Mouse (Mus musculus): ENCODE results near the gene Mapk11.
A peak's percentile ranks its signal among the peaks of the same experiment; 100 is the strongest.

Mapk11 gene

DNA sequence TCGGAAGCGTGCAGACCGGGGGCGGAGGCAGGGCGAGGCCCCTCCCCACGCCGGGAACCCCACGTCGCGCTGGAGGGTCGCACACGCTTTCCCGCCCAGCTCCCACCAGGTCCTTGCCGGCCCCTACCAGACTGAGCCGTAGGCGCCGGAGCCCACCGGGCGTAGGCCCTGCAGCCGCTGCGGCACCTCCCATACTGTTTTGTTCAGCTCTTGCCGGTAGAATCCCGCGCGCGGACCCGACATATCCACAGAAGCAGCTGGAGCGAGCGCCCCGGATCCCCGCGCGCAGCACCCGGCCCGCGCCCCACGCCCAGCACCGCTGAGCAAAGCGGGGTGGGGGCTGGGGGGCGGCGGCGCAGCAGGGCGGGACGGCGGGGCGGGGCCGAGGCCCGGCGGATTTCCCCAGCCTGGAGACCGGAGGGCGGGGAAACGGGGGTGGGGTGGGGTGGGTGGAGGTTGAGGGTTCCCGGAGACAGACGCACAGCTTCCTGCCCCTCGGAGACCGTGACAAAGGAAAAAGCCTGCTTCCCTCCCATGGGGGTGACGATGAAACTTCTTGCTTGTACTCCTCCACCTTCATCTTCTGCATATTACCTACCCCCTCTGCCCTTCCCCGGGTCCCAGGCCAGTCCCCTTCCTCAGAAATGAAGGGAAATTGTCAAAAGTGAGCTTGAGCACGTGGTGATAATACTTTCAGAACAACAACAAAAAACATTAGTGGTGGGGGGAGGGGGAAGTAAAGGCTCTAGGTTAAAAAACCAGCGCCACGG, at the start of gene Mapk11:
TSS of gene Mapk11 (minus strand) at position 358 of the 770 bp plus-strand sequence.
- DNase-seq (ENCODE audit: low read depth, low spot score) = peak; percentile 83

DNA sequence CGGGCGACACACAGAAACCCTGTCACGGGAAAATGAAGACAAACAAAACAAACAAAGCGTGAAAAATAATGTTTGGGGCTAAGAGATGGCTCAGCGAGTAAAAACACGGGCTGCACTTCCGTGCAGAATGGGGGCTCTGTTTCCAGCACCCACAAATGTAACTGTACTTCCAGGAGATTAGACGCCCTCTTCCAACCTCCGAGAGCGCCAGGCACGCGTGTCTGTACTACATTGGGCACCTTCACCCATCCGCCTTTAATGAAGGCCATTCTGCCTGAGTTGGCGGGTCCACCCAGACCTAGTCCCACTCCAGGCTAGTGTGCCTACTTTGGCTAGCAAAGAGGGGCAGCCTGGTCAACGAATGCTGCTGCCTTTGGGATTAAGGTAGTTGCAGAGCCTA, 47.6 kb upstream of the Mapk11 start:
- no peak for DNase-seq (ENCODE audit: low read depth, low spot score)

DNA sequence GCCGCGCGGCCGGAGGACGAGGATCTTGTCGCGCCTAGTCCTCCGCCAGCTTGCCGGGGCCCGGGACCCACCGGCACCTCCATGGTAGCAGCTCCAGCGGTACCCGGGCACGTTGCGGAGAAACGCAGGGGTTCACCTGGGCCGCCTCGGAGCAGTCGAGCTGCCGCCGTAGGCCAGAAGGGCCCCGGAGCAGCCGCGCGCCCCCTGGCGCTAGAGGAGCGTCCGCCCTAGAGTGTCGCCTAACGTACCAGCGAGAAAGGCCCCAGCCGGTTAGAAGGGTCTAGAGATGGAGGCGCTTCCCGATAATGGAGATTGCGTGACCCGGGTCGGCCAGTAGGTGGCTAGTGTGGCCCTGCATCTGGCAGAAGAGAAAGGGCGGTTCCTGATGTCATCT, 46.9 kb upstream of the Mapk11 start, which contains the start of gene Dennd6b:
TSS of gene Dennd6b (minus strand) at position 184 of the 394 bp plus-strand sequence.
- peak; percentile 98 for DNase-seq (ENCODE audit: low read depth, low spot score)

DNA sequence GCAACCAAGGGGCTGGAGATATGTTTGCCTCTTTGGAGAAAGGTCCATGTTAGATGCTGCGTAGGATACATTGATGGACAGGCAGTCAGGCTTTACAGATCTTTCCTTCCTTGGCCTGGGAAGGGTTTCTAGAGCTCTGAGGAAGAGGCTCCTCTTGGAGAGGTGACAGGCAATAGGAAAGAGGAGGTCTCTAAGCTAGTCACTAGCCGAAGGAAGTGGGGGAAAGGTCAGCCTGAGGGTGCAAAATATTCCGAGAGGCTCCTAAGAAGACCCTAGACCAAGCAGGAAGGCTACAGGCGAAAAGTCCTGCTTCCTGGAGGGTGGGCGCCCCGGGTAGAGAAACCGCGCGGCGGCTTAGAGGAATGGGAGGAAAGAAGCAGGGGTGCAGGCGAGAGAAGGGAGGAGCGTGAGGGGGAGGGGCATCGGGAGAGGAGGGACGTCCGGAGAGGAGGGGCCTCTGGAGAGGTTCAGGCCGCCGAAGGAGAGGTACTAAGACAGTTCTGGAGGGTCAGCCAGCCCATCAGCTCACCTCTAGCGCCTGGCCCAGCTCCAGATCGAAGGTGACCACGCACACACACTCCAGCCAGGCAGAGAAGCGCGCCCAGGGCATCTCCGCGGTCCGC, 46.4 kb upstream of the Mapk11 start:
- DNase-seq (ENCODE audit: low read depth, low spot score) = peak; percentile 90

DNA sequence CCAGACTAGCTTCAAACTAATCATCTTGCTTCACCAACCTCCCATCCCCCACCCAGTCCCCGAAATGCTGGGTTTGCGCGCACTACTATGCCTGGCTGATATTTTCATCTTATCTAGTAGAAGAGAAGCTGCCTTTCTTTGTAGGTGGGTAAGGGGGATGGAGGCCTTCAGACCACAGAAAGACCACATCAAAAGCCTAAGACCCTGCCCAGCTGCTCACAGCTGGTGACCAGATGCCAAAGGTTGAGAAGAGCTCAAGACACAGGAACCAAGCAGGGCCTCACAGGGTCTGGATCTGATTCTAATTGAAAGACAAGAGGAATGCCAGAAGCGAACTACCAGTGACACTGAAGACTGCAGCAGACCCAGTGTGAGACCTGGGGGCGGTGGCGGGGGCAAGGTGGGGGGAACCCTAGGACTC, 45.8 kb upstream of the Mapk11 start:
- DNase-seq (ENCODE audit: low read depth, low spot score) = no peak

DNA sequence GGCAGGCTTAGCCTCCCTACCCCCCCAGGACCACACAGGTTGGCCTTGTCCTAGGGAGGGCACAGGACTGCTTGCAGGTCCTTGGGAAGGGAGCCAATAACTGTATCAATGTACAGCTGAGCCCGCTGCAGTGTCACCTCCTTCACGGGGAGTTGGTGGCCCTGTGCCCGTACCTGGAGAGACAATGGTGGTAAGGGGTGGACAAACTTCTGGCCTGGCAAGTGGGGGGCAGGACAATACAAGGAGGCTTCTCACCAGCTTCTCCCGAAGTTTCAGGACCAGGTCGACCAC, 35.5 kb upstream of the Mapk11 start:
- DNase-seq (ENCODE audit: low read depth, low spot score) = no peak

DNA sequence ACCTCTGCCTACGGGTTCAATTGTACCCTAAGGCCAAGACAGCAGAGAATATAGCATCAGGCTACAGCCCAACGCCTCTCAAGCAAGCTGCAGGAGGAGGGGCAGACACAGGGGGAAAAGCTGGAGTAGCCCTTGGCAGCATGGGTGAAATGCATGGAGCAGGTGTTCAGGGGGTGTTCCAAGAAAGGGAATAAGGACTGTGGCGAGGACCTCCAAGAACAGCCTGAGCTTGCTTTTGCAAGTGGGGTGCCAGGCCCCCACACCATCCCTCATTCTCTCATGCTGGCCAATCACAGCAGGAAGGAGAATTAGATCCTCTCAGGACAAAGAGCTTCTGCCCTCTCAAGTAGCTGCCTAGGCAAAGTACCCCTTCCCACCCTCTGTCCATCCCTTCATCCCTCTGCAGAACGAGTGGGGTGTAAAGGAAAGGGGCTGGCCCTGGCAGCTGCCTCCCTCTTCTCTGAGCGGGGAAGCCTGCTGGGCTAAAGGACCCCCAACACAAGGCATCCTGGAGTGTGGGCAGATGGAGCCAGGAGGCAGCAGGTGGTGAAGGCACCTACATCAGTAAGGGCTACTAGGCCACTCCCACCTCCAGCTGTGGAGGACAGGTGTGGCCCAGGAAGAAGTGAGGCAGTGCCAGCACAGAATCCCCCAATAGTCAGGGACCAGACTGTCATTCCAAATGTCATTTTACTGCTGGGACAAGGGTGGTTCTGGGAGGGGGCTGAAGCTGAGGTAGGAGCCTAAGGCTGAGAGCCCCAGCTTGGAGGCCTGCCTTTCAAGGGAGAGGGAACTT, 34.9 kb upstream of the Mapk11 start:
- DNase-seq (ENCODE audit: low read depth, low spot score) = no peak

DNA sequence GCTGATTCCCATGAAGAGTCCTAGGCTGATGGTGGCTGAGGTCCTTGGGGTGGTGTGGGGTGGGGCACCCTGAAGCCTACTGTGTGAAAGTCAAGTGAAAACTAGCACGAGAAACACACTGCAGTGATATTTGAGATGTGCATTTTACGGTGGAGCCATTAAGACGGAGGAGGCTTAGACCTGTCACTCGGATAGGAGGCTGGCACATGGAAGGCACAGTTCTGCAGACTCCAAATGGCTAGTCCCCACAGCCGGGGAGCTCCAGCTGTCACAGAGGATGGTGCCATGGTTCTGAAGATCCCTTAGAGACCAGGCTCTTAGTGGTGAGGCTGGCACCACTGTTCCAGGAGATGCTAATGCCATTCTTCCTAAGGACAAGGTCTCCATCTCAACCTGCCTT, 33.4 kb upstream of the Mapk11 start:
- no peak for DNase-seq (ENCODE audit: low read depth, low spot score)

DNA sequence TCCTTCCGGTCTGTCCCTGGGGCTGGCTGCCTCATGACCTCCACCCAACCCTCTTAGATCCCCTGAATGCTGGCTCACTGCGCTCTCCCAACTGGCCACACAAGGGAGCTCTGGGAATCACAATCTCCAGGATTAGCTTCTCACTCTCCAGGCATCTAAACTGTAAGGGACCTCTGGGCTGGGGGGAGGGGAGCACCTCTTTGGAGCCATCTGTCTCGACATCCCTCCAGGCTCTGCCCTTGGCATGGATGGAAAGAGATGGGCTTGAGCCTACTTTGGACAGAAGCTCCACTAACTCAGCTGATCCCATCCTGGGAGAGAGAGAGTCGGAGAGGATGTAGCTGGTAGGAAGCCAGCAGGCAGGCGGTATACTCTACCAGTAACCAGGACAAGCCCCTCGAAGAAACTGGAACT, 32.9 kb upstream of the Mapk11 start:
- DNase-seq (ENCODE audit: low read depth, low spot score) = no peak

DNA sequence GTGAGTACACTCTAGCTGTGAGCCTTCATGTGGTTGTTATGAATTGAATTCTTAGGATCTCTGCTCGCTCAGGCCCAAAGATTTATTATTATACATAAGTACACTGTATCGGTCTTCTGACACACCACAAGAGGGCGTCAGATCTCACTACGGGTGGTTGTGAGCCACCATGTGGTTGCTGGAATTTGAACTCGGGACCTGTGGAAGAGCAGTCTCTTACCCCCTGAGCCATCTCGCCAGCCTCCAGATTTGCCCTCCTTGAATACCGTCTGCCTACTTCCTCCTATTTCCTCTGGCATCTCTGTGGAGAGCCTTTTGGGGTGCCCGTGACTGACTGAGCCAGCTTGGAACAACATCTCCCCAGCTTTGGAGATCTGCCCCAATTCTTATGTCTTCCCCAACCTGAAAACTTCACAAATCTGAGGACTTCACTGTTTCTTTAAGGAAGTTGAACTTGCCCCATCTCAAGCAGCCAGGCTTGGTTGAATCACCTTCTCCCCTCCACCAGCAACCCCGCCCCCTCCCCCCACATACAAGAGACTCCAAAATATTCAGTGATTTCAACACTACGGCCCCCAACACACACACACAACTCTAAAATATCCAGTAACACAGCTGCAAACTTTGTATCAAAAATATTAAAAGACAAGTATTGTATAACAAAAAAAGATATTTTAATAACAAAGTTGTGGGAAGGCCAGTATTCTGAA, 32.3 kb upstream of the Mapk11 start:
- DNase-seq (ENCODE audit: low read depth, low spot score) = no peak

DNA sequence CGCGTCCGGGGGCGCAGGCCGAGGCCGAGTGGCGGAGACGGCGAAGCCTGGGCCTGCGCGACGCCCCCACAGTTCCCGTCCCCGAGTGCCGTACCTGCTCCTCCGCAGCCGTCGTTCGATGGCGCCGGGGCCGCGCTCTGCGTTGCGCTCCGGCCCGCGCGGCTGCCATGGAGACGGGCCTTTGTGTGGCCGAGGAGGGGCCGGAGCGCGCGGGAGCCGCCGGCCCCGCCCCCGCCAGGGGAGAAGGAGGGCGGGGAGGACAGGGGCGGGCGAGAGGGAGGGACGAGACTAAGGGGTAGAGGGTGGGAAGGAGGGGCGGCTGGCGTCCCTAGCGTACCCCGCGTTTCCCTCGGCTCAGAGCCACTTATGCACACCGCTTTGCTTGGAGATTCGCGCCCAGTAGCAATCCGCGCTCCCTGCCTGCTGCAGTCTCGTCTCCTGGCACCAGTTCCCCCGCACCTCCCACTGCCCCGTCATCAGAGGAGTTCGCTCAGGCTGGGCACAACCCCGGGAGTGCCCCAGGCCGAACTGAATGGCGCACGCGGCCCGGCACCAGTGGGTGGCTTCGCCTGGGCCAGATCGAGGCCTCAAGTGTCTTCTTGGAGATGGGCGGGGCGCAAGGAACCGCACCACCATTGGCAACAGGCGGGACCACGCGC, 31.3 kb upstream of the Mapk11 start, which contains the start of gene Plxnb2:
TSS of gene Plxnb2 (minus strand) at position 218 of the 659 bp plus-strand sequence.
- DNase-seq (ENCODE audit: low read depth, low spot score) = peak; percentile 26

DNA sequence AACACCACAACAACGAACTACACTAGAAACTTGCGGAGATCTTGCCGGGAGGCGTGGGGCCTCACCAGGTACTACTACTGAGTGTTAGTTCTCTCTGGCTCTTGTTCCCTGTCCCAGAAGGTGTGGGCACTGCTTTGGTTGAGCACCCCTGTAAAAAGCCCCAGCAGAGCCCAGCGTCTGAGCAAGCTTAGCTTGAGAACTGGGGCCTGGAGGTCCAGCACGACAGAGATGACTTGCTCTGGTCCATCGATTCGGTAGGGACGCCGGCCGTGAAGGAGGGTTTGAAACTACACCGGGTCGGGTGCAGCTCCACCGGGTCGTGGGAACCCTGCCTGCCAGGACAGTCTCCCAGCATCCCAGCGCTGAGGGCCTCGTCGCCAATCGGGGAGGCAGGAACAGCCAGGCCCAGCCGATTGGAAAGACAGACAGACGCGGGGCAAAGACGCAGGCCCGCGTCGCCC, 30.7 kb upstream of the Mapk11 start:
- DNase-seq (ENCODE audit: low read depth, low spot score) = no peak

DNA sequence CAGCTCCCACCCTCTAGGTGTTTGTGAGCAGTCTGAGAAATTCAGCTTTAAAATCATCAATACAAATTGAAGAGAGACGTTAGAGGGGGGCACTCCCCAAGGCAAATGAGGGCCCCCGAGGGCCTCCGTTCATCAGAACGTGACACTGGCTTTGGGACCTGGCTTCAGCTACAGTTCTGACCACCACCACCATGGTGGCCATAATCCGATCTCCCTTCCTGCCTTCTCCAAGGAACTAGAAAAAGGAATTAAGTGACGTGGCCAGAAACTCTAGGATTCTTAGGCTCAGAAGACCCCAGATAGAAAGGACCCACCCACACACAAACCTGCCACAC, 30.2 kb upstream of the Mapk11 start:
- DNase-seq (ENCODE audit: low read depth, low spot score) = no peak

DNA sequence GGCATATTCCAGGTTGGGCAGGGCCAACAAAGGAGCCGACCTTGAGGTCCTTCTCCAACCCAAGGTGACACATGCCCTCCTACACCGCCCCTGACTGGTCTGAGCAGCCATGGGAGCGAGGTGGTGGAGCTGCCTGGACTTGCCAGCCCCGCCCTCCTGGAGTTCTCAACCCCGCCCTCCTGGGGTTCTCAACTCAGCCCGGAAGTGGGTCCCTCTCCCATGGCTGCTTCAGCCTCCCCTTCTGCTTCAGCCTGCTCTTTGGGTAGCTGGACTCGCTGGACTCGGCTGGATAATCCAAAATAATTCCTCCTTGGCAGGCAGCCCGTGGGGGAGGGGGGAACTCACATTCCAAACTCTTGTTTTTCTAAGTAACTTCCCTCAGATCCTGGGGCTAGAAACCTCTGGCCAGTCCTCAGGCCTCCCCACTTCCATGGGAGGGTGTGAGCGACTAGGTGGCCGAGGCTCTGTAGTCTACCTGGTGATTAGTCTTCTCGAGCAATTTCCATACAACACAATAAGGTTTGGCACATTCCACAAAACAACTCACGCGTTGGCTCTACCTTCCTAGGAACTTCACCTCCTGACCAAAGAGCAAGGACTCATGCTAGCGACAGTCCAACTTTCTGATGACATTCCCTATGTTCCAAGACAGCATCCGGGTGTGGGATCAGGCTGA, 29.7 kb upstream of the Mapk11 start:
- DNase-seq (ENCODE audit: low read depth, low spot score) = no peak

DNA sequence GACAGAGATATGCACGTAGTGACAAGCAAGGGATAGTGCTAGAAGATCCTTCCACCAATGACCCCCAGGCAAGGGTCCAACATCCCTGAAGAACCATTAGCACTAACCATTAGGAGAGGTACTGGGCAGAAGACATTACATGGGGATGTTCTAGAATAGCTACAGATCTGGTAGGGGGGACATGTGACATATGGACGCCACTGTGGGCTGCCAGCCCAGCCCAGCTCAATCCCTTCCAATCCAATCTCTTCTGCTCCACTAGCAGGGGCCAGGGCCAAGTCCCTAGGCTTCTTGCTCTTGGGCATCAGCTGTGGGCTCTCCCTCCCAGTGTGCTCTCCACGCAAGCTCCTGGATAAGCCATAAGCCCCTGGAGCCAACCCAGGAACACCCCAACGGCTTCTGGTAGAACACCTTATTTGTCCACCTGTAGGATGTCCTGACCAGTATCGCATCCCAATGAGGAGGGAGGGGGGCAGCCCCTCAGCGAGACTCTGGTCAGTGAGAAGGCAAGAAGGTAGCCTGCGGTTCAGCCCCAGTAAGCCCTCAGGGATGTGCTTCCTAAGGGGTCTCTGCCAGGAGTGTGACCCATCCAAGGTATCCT, 28.9 kb upstream of the Mapk11 start:
- DNase-seq (ENCODE audit: low read depth, low spot score) = no peak

DNA sequence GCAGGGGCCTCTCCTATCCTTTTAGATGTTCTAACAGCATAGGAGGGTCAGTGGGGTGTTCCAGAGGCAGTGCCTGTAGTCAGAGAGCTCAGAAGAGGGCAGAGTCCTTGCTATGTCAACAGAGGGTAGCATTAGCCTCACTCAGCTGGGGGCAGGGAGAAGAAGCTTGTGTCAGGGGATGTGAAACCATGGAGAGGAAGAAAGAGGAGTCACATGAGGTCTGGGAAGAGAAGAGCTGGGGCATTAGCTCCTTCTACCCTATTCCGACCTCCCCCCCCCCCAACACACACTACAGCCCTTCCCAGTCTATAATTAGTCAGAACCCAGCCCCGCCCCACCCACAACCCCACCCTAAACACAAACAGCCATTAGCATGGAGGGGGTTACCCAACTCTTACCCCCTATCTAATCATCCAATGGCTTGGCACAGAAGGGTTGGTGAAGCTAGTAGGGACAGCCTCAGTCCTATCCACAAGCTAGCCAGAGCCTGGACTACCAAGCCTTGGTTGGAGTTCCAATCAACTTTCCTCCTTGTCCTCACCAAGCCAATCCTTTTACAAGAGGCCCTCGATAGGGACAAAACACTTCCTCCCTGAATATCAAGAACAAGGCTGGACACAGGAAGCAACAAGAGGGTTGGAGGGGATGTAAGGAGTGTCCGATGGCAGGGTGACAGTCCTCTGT, 28.3 kb upstream of the Mapk11 start:
- DNase-seq (ENCODE audit: low read depth, low spot score) = no peak

DNA sequence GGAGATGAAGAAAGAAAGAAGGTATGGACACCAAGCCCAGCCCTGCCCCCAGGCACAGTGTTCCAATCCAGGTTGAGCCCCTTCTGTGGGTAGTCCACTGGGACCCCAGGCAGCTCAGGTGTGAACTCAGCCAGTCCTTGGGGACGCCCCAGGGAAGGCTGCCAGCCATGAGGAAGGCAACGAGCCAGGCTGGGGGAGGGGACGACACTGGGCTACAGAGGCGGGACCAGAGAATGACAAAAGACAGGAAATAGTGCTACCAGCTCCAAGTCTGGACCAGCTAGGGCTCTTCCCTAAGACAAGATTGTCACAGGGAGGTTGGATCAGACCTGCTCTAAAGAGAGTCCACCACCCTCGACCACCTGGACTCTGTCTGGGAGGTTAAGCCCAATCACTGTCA, 27.7 kb upstream of the Mapk11 start:
- no peak for DNase-seq (ENCODE audit: low read depth, low spot score)

DNA sequence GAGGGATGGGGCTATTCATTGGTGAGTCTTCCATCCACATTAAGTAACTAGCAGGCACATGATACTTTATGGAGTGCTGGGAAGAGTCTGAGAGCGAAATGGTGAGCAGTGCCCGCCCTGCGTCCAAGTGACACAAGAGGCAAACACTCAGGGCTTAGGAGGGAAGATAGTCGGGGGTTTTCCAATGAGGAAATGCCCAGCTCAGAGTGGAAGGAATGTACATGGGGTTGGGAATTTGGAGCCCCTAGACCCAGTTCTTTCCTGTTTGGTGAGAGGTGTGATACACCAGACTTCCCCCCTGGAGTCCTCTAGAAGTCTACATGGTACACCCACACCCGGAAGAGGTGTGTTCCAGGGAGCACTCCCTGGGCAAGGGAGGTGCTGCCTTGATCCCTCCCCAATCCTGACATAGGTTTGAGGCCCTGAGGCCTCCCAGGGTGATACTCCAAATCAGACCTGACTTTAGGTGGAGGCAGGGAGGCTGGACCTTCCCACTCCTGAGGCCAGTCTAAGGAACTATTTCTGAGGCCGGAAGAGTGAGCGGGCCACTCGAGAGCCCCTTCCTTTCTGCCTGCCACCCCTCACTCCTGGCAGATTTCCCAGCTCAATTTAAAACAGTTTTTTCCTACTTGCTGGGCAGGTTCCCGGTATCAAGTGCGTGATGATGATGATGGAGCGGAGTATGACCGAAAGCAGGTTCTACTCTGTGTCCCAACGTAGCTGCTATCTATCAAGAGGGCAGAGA, 26.2 kb upstream of the Mapk11 start:
- DNase-seq (ENCODE audit: low read depth, low spot score) = no peak

DNA sequence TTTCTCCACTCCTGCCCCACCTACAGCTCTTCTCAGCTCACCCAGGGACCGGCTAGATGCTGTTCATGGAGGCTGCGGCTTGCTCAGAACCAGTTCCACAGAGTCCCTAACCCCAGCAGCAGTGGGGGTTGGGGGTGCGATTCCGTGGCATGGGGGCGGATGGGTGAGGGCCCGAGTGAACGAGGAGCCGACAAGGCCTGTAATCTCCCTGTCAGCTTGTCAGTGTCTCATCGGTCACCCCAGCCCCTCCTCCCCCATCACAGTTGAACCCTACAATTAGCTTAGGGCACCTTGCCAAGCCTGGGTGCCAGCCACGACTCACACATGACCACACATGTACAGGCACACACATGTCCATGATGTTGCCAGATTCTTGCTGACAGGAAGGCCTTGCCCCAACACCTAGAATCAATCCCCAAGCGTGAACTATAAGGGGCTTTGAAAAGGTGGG, 25.5 kb upstream of the Mapk11 start:
- no peak for DNase-seq (ENCODE audit: low read depth, low spot score)
